Mouse (Mus musculus): ENCODE measurements around the gene Azi2. TPM values are rescaled to one million over a fixed set of nuclear protein-coding genes. Genes with fewer than 3 reads are reported as not detected.

Gene Azi2
- polyA plus RNA-seq, 2 experiments, result 16.9 to 33.7 TPM

DNA sequence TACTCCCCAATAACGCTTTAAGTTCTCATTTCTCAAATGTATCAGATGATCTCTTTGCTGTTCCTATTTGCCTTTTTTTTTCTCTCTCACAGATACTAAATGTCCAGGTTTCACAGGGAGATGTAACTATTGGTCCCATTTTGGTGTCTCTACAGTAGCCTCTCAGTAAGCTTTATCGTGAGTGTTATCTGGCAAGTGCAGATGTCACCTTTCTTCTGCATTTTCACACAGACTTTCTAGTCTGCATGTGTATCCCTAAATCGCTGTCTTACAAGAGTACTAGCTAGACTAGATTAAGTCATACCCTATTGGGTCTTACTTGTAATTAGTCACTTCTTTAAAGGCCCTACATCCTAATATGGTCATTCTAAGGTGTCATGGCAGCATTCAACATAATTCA lies 27.4 kb upstream of the Azi2 start:
- no peaks in the 10 kb centered on the region for H3K4me1 ChIP-seq (replicated peaks; ENCODE audit: control insufficient read depth in 2 of 2, insufficient read depth in 2 of 2, low read length in 1 of 2)
- H3K9me3 ChIP-seq (ENCODE audit: control insufficient read depth, low read length), result no peaks in the 10 kb centered on the region
- no peak for ATAC-seq (ENCODE audit: insufficient read depth)
- H3K4me2 ChIP-seq (ENCODE audit: low read depth), result no peak overlapping the region
- H3K36me3 ChIP-seq (replicated peaks; ENCODE audit: control insufficient read depth, insufficient read depth, low read depth), result no peaks in the 10 kb centered on the region
- no peak for DNase-seq (ENCODE audit: low read depth in 3 of 3, low spot score in 3 of 3)
- no peak overlapping the region for H3K4me3 ChIP-seq (ENCODE audit: insufficient read depth in 1 of 2, low read depth in 2 of 2, low read length in 2 of 2)
- WGBS (ENCODE audit: insufficient replicate concordance), result 56% methylated on average over 3 of the region's 3 CpGs
- no peak overlapping the region for H3K27ac ChIP-seq
- H3K9ac ChIP-seq (replicated peaks), result no peak overlapping the region
- H3K27me3 ChIP-seq (ENCODE audit: control insufficient read depth, insufficient read depth, low read length), result no peaks in the 10 kb centered on the region
- TF ChIP-seq EP300 (IDR thresholded peaks at IDR 0.05; ENCODE audit: low read depth) (no peak), CTCF (IDR thresholded peaks at IDR 0.05; ENCODE audit: low read depth) (no peak)

- no peak overlapping the region for H3K9ac ChIP-seq (replicated peaks)
These were observed 15.3 kb upstream of the Azi2 start for GRCm38 (mm10) chr9:118024966-118025365.

DNA sequence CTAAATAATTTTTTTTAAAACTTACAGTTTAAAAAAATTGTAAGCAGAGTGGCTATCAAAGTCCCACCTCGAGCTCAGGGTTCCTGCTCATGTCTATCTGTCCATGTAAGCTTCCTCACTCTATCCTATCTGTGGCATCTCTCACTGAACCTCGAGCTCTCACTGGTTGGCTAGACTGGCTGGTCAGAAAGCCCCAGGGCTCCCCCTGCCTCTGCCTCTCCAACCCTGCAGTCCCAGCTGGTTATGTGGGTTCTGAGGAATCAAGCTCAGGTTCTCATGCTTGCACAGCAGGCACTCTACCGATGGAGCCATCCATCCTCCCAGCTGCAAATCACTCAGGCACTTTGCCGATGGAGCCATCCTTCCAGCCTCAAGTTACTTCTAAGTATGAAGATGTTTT lies 10.8 kb upstream of the Azi2 start:
- Histone ChIP-seq H3K4me2 (ENCODE audit: low read depth) (no peak overlapping the region), H3K4me3 (ENCODE audit: insufficient read depth in 1 of 2, low read depth in 2 of 2, low read length in 2 of 2) (no peak overlapping the region), H3K27me3 (ENCODE audit: control insufficient read depth, insufficient read depth, low read length) (no peaks in the 10 kb centered on the region), H3K36me3 (replicated peaks; ENCODE audit: control insufficient read depth, insufficient read depth, low read depth) (no peaks in the 10 kb centered on the region), H3K9me3 (ENCODE audit: control insufficient read depth, low read length) (no peaks in the 10 kb centered on the region), H3K27ac (no peak overlapping the region), H3K9ac (replicated peaks) (no peak overlapping the region), H3K4me1 (replicated peaks; ENCODE audit: control insufficient read depth in 2 of 2, insufficient read depth in 2 of 2, low read length in 1 of 2) (no peaks in the 10 kb centered on the region)
- 26% methylated on average over 4 of the region's 4 CpGs for WGBS (ENCODE audit: insufficient replicate concordance)
- ATAC-seq (ENCODE audit: insufficient read depth) (no peak), DNase-seq (ENCODE audit: low read depth in 3 of 3, low spot score in 3 of 3) (no peak)
- TF ChIP-seq CTCF (IDR thresholded peaks at IDR 0.05; ENCODE audit: low read depth) (no peak), EP300 (IDR thresholded peaks at IDR 0.05; ENCODE audit: low read depth) (no peak)

More at GRCm38 (mm10) chr9:118024966-118025365, 15.3 kb upstream of the Azi2 start:
- H3K36me3 ChIP-seq (replicated peaks; ENCODE audit: control insufficient read depth, insufficient read depth, low read depth), result no peaks in the 10 kb centered on the region
- no peaks in the 10 kb centered on the region for H3K9me3 ChIP-seq (ENCODE audit: control insufficient read depth, low read length)
- 47% methylated on average over 2 of the region's 2 CpGs for WGBS (ENCODE audit: insufficient replicate concordance)
- TF ChIP-seq CTCF (IDR thresholded peaks at IDR 0.05; ENCODE audit: low read depth) (no peak), EP300 (IDR thresholded peaks at IDR 0.05; ENCODE audit: low read depth) (no peak)
- no peaks in the 10 kb centered on the region for H3K27me3 ChIP-seq (ENCODE audit: control insufficient read depth, insufficient read depth, low read length)
- ATAC-seq (ENCODE audit: insufficient read depth) (no peak), DNase-seq (ENCODE audit: low read depth in 3 of 3, low spot score in 3 of 3) (no peak)
- H3K4me3 ChIP-seq (ENCODE audit: insufficient read depth in 1 of 2, low read depth in 2 of 2, low read length in 2 of 2), result no peak overlapping the region
- no peak overlapping the region for H3K4me2 ChIP-seq (ENCODE audit: low read depth)
- no peaks in the 10 kb centered on the region for H3K4me1 ChIP-seq (replicated peaks; ENCODE audit: control insufficient read depth in 2 of 2, insufficient read depth in 2 of 2, low read length in 1 of 2)
- H3K27ac ChIP-seq, result no peak overlapping the region

DNA sequence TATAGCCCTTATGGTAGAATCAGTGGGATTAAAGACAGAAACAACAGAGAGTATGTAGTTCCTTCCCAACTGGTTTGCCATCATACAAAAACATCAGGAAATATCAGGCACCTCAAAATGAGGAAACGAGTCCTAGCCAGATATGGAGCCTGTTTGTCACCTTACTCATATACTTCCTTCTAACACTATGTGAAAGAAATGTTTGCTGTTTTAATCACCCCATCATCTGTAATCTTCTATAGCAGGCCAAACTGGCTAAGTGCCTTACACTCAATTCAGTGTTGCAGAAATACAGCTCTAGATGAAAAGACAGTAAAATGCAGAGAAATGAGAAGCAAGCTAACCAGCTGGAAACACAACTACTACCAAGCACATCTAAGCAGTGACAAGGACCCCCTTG lies 10.0 kb upstream of the Azi2 start:
- no peak for TF ChIP-seq EP300 (IDR thresholded peaks at IDR 0.05; ENCODE audit: low read depth)
- no peak for TF ChIP-seq CTCF (IDR thresholded peaks at IDR 0.05; ENCODE audit: low read depth)
- WGBS (ENCODE audit: insufficient replicate concordance), result 13% methylated on average over 1 of the region's 1 CpGs
- H3K36me3 ChIP-seq (replicated peaks; ENCODE audit: control insufficient read depth, insufficient read depth, low read depth), result no peaks in the 10 kb centered on the region
- H3K27me3 ChIP-seq (ENCODE audit: control insufficient read depth, insufficient read depth, low read length), result no peaks in the 10 kb centered on the region
- H3K27ac ChIP-seq, result no peak overlapping the region
- no peaks in the 10 kb centered on the region for H3K4me1 ChIP-seq (replicated peaks; ENCODE audit: control insufficient read depth in 2 of 2, insufficient read depth in 2 of 2, low read length in 1 of 2)
- H3K4me3 ChIP-seq (ENCODE audit: insufficient read depth in 1 of 2, low read depth in 2 of 2, low read length in 2 of 2), result no peak overlapping the region
- no peak overlapping the region for H3K4me2 ChIP-seq (ENCODE audit: low read depth)
- no peak for DNase-seq (ENCODE audit: low read depth in 3 of 3, low spot score in 3 of 3)
- ATAC-seq (ENCODE audit: insufficient read depth), result no peak
- H3K9ac ChIP-seq (replicated peaks), result no peak overlapping the region
- no peaks in the 10 kb centered on the region for H3K9me3 ChIP-seq (ENCODE audit: control insufficient read depth, low read length)

- Histone ChIP-seq H3K9me3 (ENCODE audit: control insufficient read depth, low read length) (no peaks in the 10 kb centered on the region), H3K27me3 (ENCODE audit: control insufficient read depth, insufficient read depth, low read length) (no peaks in the 10 kb centered on the region), H3K9ac (replicated peaks) (no peak overlapping the region), H3K36me3 (replicated peaks; ENCODE audit: control insufficient read depth, insufficient read depth, low read depth) (no peaks in the 10 kb centered on the region), H3K4me1 (replicated peaks; ENCODE audit: control insufficient read depth in 2 of 2, insufficient read depth in 2 of 2, low read length in 1 of 2) (no peaks in the 10 kb centered on the region), H3K27ac (no peak overlapping the region), H3K4me2 (ENCODE audit: low read depth) (no peak overlapping the region), H3K4me3 (ENCODE audit: insufficient read depth in 1 of 2, low read depth in 2 of 2, low read length in 2 of 2) (no peak overlapping the region)
- WGBS (ENCODE audit: insufficient replicate concordance), result 20% methylated on average over 2 of the region's 2 CpGs
- no peak for ATAC-seq (ENCODE audit: insufficient read depth)
- no peak for TF ChIP-seq EP300 (IDR thresholded peaks at IDR 0.05; ENCODE audit: low read depth)
- no peak for TF ChIP-seq CTCF (IDR thresholded peaks at IDR 0.05; ENCODE audit: low read depth)
- DNase-seq (ENCODE audit: low read depth in 3 of 3, low spot score in 3 of 3), result no peak
These were observed 8.6 kb upstream of the Azi2 start for GRCm38 (mm10) chr9:118031694-118032093.
